Mouse (Mus musculus) limb, embryonic 14.5 days (tissue): ENCODE results near the gene Ddo. TPM values are rescaled to one million over a fixed set of nuclear protein-coding genes. Genes with fewer than 3 reads are reported as not detected.

ENCODE experiments used
- ATAC-seq: fragments of 200-750 bp; cut with Nextera tagmentation; 2 replicates; pipeline ENCODE4 v1.8.0; 2017; ENCODE audit warnings: low read depth, moderate number of reproducible peaks, moderate TSS enrichment; ENCODE audit not compliant: low FRiP score
- DNase-seq: peaks from one replicate; pipeline ENCODE4 v3.0.0-alpha.2; 2015; ENCODE audit warnings: low spot score
- H3K27ac ChIP-seq: fragments of 300-500 bp; sonication (generic); replicated peaks from 2 replicates; pipeline ENCODE4 v1.5.1; 2014; ENCODE audit warnings: low read depth, mild to moderate bottlenecking, low read length, moderate library complexity, mixed read lengths
- H3K27me3 ChIP-seq: fragments of 300-500 bp; sonication (generic); 2 replicates; pipeline ENCODE4 v1.6.1; 2014; ENCODE audit warnings: low read length, mixed read lengths; ENCODE audit not compliant: control insufficient read depth, insufficient read depth
- H3K36me3 ChIP-seq: fragments of 300-500 bp; sonication (generic); 2 replicates; pipeline ENCODE4 v1.6.1; 2014; ENCODE audit warnings: mild to moderate bottlenecking, low read length, moderate library complexity, mixed read lengths; ENCODE audit not compliant: control insufficient read depth, insufficient read depth
- H3K4me1 ChIP-seq: fragments of 300-500 bp; sonication (generic); 2 replicates; pipeline ENCODE4 v1.6.1; 2014; ENCODE audit warnings: antibody characterized with exemption, low read length, mixed read lengths; ENCODE audit not compliant: control insufficient read depth, insufficient read depth
- H3K4me2 ChIP-seq: fragments of 300-500 bp; sonication (generic); replicated peaks from 2 replicates; pipeline ENCODE4 v1.6.1; 2014; ENCODE audit warnings: low read depth, mild to moderate bottlenecking, low read length, moderate library complexity; ENCODE audit not compliant: severe bottlenecking
- H3K4me3 ChIP-seq: fragments of 300-500 bp; sonication (generic); replicated peaks from 2 replicates; pipeline ENCODE4 v1.5.1; 2014; ENCODE audit warnings: low read length
- H3K9ac ChIP-seq: fragments of 300-500 bp; sonication (generic); 2 replicates; pipeline ENCODE4 v1.6.1; 2014; ENCODE audit warnings: mild to moderate bottlenecking, low read depth, low read length, moderate library complexity; ENCODE audit not compliant: severe bottlenecking
- H3K9me3 ChIP-seq: fragments of 300-500 bp; sonication (generic); 2 replicates; pipeline ENCODE4 v1.6.1; 2016; ENCODE audit warnings: low read length; ENCODE audit not compliant: control insufficient read depth
- POLR2A ChIP-seq: fragments of 200-500 bp; IDR thresholded peaks from 2 replicates; pipeline ENCODE4 v1.8.0; 2012; ENCODE audit warnings: inconsistent platforms, mild to moderate bottlenecking, moderate library complexity, borderline replicate concordance; ENCODE audit not compliant: insufficient read depth, insufficient read length; ENCODE audit errors: extremely low read depth
- WGBS: fragments of 180-500 bp; shearing (Covaris S2); extraction: QIAGEN DNeasy Blood & Tissue Kit; methylation state at CpG from one replicate; pipeline ENCODE4 v1.1.7; 2014; 5-methylcytosine and 5-hydroxymethylcytosine counted together
- polyA plus RNA-seq, 2 experiments: library from polyadenylated mRNA; depleted of rRNA in 1 of 2; stranded (reverse) in 1 of 2; unstranded in 1 of 2; fragments of >200 nt; fragmentation: Nextera tagmentation in 1 of 2; extraction: Ambion mirVana in 1 of 2; gene quantifications; 2 replicates each; pipeline versions ENCODE4 v1.2.1 to v1.2.3; 2012 to 2014

Ddo gene
- polyA plus RNA-seq, 2 experiments = 0.06 to 0.28 TPM

- Histone ChIP-seq H3K36me3 (no peaks in the 10 kb centered on the region), H3K27ac (no peak overlapping the region), H3K4me3 (no peak overlapping the region), H3K27me3 (no peaks in the 10 kb centered on the region), H3K9me3 (no peaks in the 10 kb centered on the region), H3K4me1 (peaks cover 10% of the 10 kb centered on the region), H3K4me2 (no peak overlapping the region), H3K9ac (no peak overlapping the region)
- no peak for ATAC-seq
- DNase-seq = no peak
- TF ChIP-seq POLR2A = no peak
- WGBS = 47% methylated on average over 6 of the region's 6 CpGs
These were observed 94.5 kb downstream of the Ddo start for GRCm38 (mm10) chr10:40724342-40724741.

- no peaks in the 10 kb centered on the region for H3K36me3 ChIP-seq
- no peak overlapping the region for H3K9ac ChIP-seq
- TF ChIP-seq POLR2A = no peak
- H3K9me3 ChIP-seq = no peaks in the 10 kb centered on the region
- no peak for ATAC-seq
- WGBS = 56% methylated on average over 4 of the region's 4 CpGs
- H3K4me2 ChIP-seq = no peak overlapping the region
- H3K27ac ChIP-seq = no peak overlapping the region
- DNase-seq = no peak
- H3K4me1 ChIP-seq = peaks cover 10% of the 10 kb centered on the region
- no peak overlapping the region for H3K4me3 ChIP-seq
- no peaks in the 10 kb centered on the region for H3K27me3 ChIP-seq
These were observed 95.3 kb downstream of the Ddo start for GRCm38 (mm10) chr10:40725066-40725465.

- H3K9me3 ChIP-seq = no peaks in the 10 kb centered on the region
- peaks cover 10% of the 10 kb centered on the region for H3K4me1 ChIP-seq
- ATAC-seq (no peak), DNase-seq (no peak)
- WGBS = 60% methylated on average over 4 of the region's 4 CpGs
- H3K36me3 ChIP-seq = no peaks in the 10 kb centered on the region
- no peak overlapping the region for H3K27ac ChIP-seq
- no peak overlapping the region for H3K4me3 ChIP-seq
- no peak overlapping the region for H3K4me2 ChIP-seq
- no peak for TF ChIP-seq POLR2A
- H3K27me3 ChIP-seq = no peaks in the 10 kb centered on the region
- no peak overlapping the region for H3K9ac ChIP-seq
These were observed 95.7 kb downstream of the Ddo start for GRCm38 (mm10) chr10:40725471-40725870.

GRCm38 (mm10) chr10:40726288-40726902 lies 96.6 kb downstream of the Ddo start:
- ATAC-seq (no peak), DNase-seq (no peak)
- H3K4me3 ChIP-seq = no peak overlapping the region
- H3K36me3 ChIP-seq = no peaks in the 10 kb centered on the region
- 53% methylated on average over 11 of the region's 11 CpGs for WGBS
- H3K27me3 ChIP-seq = no peaks in the 10 kb centered on the region
- no peak overlapping the region for H3K27ac ChIP-seq
- no peak overlapping the region for H3K4me2 ChIP-seq
- no peak for TF ChIP-seq POLR2A
- H3K9me3 ChIP-seq = no peaks in the 10 kb centered on the region
- 0 out of 2 replicates have a peak, but pooled peaks cover 5% of the 10 kb centered on the region for H3K4me1 ChIP-seq
- no peak overlapping the region for H3K9ac ChIP-seq

- Histone ChIP-seq H3K4me2 (no peak overlapping the region), H3K36me3 (no peaks in the 10 kb centered on the region), H3K4me3 (no peak overlapping the region), H3K27me3 (no peaks in the 10 kb centered on the region), H3K9me3 (no peaks in the 10 kb centered on the region), H3K4me1 (0 out of 2 replicates have a peak, but pooled peaks cover 5% of the 10 kb centered on the region), H3K27ac (no peak overlapping the region), H3K9ac (no peak overlapping the region)
- no peak for DNase-seq
- 34% methylated on average over 5 of the region's 5 CpGs for WGBS
- ATAC-seq = no peak
- TF ChIP-seq POLR2A = no peak
These were observed 97.2 kb downstream of the Ddo start for GRCm38 (mm10) chr10:40726989-40727388.
